Mouse (Mus musculus) embryonic facial prominence, embryonic 14.5 days (tissue): ENCODE measurements around the gene Chrm1. TPM values are rescaled to one million over a fixed set of nuclear protein-coding genes. Genes with fewer than 3 reads are reported as not detected.

Source experiments
- ATAC-seq: fragments of 200-750 bp; cut with Nextera tagmentation; 2 replicates; pipeline ENCODE4 v1.8.0; 2017; ENCODE audit warnings: low read depth, moderate number of reproducible peaks, moderate TSS enrichment
- DNase-seq: peaks from one replicate; pipeline ENCODE4 v3.0.0-alpha.2; 2015; ENCODE audit warnings: low spot score
- H3K27ac ChIP-seq: fragments of 300-500 bp; sonication (generic); replicated peaks from 2 replicates; pipeline ENCODE4 v1.5.1; 2014; ENCODE audit warnings: low read depth, mild to moderate bottlenecking, low read length, moderate library complexity
- H3K27me3 ChIP-seq: fragments of 300-500 bp; sonication (generic); replicated peaks from 2 replicates; pipeline ENCODE4 v1.6.1; 2014; ENCODE audit warnings: low read length; ENCODE audit not compliant: control insufficient read depth, insufficient read depth
- H3K36me3 ChIP-seq: fragments of 300-500 bp; sonication (generic); 2 replicates; pipeline ENCODE4 v1.6.1; 2014; ENCODE audit warnings: low read length, mixed read lengths; ENCODE audit not compliant: control insufficient read depth, insufficient read depth
- H3K4me1 ChIP-seq: fragments of 300-500 bp; sonication (generic); 2 replicates; pipeline ENCODE4 v1.6.1; 2014; ENCODE audit warnings: antibody characterized with exemption, low read length; ENCODE audit not compliant: control insufficient read depth, insufficient read depth
- H3K4me2 ChIP-seq: fragments of 300-500 bp; sonication (generic); 2 replicates; pipeline ENCODE4 v1.6.1; 2014; ENCODE audit warnings: low read depth, mild to moderate bottlenecking, low read length, moderate library complexity, mixed read lengths
- H3K4me3 ChIP-seq: fragments of 300-500 bp; sonication (generic); 2 replicates; pipeline ENCODE4 v1.5.1; 2014; ENCODE audit warnings: low read depth, mild to moderate bottlenecking, low read length
- H3K9ac ChIP-seq: fragments of 300-500 bp; sonication (generic); 2 replicates; pipeline ENCODE4 v1.6.1; 2014; ENCODE audit warnings: low read depth, mild to moderate bottlenecking, low read length, moderate library complexity, mixed read lengths
- H3K9me3 ChIP-seq: fragments of 300-500 bp; sonication (generic); 2 replicates; pipeline ENCODE4 v1.6.1; 2016; ENCODE audit warnings: low read length; ENCODE audit not compliant: control insufficient read depth
- WGBS: fragments of 180-500 bp; shearing (Covaris S2); extraction: QIAGEN DNeasy Blood & Tissue Kit; methylation state at CpG from one replicate; pipeline ENCODE4 v1.1.7; 2014; 5-methylcytosine and 5-hydroxymethylcytosine counted together
- polyA plus RNA-seq: library from polyadenylated mRNA; unstranded; fragments of >200 nt; fragmentation: Nextera tagmentation; extraction: Ambion mirVana; gene quantifications from 2 replicates; pipeline ENCODE4 v1.2.1, GENCODE M21; 2014

Gene Chrm1
- polyA plus RNA-seq, 1 experiment from 2014 or later = 0.35 TPM

DNA sequence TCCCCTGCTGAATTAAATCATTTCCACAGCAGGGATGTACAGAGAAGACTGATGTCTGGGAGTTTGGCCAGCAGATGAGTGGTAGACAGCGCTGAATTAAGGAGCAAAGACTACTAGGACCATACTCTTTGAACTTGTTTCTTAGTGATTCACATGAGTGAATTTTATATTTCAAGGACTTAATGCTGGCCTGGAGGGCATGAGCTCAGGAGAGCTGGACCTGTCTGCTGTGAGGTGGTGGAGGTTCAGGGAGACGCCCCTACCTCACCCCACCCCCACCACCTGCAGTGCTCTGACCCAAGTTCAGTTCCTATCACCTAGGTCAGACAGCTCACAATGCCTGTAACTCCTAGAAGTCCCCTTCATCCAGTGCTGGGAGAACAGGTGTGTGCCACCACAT, 17.2 kb upstream of the Chrm1 start:
- H3K9ac ChIP-seq = no peak overlapping the region
- DNase-seq = no peak
- no peaks in the 10 kb centered on the region for H3K36me3 ChIP-seq
- no peak for ATAC-seq
- WGBS = 64% methylated on average over 2 of the region's 2 CpGs
- no peak overlapping the region for H3K4me2 ChIP-seq
- H3K27ac ChIP-seq = no peak overlapping the region
- peaks cover 6% of the 10 kb centered on the region; the same call in 1 of the 2 replicates for H3K4me1 ChIP-seq
- no peaks in the 10 kb centered on the region for H3K27me3 ChIP-seq
- H3K9me3 ChIP-seq = no peaks in the 10 kb centered on the region
- H3K4me3 ChIP-seq = no peak overlapping the region

DNA sequence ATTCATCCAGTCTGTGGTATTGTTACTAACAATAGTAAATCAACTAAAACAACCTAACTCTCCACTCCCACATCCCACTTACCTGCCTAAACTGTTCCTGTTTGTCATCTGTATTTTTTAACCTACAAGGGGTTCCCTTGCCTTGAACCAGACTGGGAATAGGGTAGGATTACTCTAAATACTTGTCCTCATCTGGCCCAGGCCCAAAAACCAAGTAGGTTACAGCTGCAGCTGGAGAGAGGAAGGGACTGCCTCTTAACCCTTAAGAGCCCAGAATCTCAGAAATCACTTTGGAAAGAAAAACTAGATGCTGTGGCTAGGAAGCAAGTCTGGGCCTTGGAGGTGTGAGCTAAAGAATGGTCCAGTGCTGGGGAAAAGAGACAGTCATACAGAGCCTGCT, 7.8 kb upstream of the Chrm1 start:
- no peak for DNase-seq
- ATAC-seq = no peak

GRCm38 (mm10) chr19:8656341-8656740, 7.2 kb upstream of the Chrm1 start:
- no peak overlapping the region for H3K4me3 ChIP-seq
- ATAC-seq (no peak), DNase-seq (no peak)
- 0 out of 2 replicates have a peak, but pooled peaks cover 4% of the 10 kb centered on the region for H3K4me1 ChIP-seq
- no peak overlapping the region for H3K4me2 ChIP-seq
- 76% methylated on average over 4 of the region's 4 CpGs for WGBS
- no peak overlapping the region for H3K27ac ChIP-seq
- no peaks in the 10 kb centered on the region for H3K27me3 ChIP-seq
- H3K9me3 ChIP-seq = no peaks in the 10 kb centered on the region
- H3K9ac ChIP-seq = no peak overlapping the region
- no peaks in the 10 kb centered on the region for H3K36me3 ChIP-seq

More for the DNA sequence above, 7.8 kb upstream of the Chrm1 start:
- H3K9me3 ChIP-seq = no peaks in the 10 kb centered on the region
- no peak overlapping the region for H3K9ac ChIP-seq
- H3K27ac ChIP-seq = no peak overlapping the region
- no peak overlapping the region for H3K4me2 ChIP-seq
- H3K36me3 ChIP-seq = no peaks in the 10 kb centered on the region
- no peaks in the 10 kb centered on the region for H3K27me3 ChIP-seq
- no peak overlapping the region for H3K4me3 ChIP-seq
- H3K4me1 ChIP-seq = 0 out of 2 replicates have a peak, but pooled peaks cover 4% of the 10 kb centered on the region

GRCm38 (mm10) chr19:8661821-8662307, 1.7 kb upstream of the Chrm1 start:
- peaks cover 9% of the 10 kb centered on the region for H3K4me1 ChIP-seq
- H3K4me2 ChIP-seq = peak overlapping the region; percentile 95
- no peaks in the 10 kb centered on the region for H3K36me3 ChIP-seq
- ATAC-seq (peak; percentile 45; the same call in 1 of the 2 replicates), DNase-seq (peak; percentile 52)
- H3K27ac ChIP-seq = no peak overlapping the region
- H3K4me3 ChIP-seq = peak overlapping the region; percentile 46
- H3K27me3 ChIP-seq = no peaks in the 10 kb centered on the region
- WGBS = under 1% methylated on average over 32 of the region's 35 CpGs
- peak overlapping the region; percentile 65 for H3K9ac ChIP-seq
- no peaks in the 10 kb centered on the region for H3K9me3 ChIP-seq

DNA sequence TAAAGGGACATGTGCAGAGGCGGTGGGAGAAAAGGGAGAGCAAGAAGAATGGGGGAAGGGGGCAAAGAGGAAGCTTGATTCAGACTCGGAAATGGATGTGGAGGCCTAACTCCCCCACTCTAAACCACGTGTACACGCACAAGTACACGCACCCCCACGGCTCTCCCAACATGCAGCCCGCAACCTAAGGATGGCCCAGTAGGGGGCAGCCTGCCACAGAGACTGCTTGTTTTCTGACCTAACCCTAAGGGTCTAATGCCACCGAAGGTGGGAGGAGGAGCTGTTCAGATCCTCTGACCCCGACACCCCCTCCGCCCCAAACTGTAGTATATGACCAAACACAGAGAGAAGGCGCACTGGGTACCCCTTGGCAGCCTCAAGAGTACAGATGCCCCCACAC, 1.3 kb upstream of the Chrm1 start:
- WGBS = 3% methylated on average over 11 of the region's 11 CpGs
- H3K4me1 ChIP-seq = peaks cover 9% of the 10 kb centered on the region
- ATAC-seq = no peak
- peak overlapping the region; percentile 46 for H3K4me3 ChIP-seq
- no peaks in the 10 kb centered on the region for H3K27me3 ChIP-seq
- H3K9ac ChIP-seq = peak overlapping the region; percentile 65
- peak overlapping the region; percentile 95 for H3K4me2 ChIP-seq
- no peaks in the 10 kb centered on the region for H3K36me3 ChIP-seq
- no peak overlapping the region for H3K27ac ChIP-seq
- H3K9me3 ChIP-seq = no peaks in the 10 kb centered on the region
- DNase-seq = peak; percentile 63

- peak overlapping the region; percentile 37 for H3K9ac ChIP-seq
- ATAC-seq = 0 out of 2 replicates have a peak, but pooled peaks have one; percentile 19
- WGBS = 26% methylated on average over 9 of the region's 10 CpGs
- H3K27me3 ChIP-seq = no peaks in the 10 kb centered on the region
- DNase-seq = no peak
- H3K27ac ChIP-seq = no peak overlapping the region
- peak overlapping the region; percentile 20 for H3K4me3 ChIP-seq
- peak overlapping the region; percentile 43 for H3K4me2 ChIP-seq
- H3K9me3 ChIP-seq = no peaks in the 10 kb centered on the region
- no peaks in the 10 kb centered on the region for H3K36me3 ChIP-seq
- H3K4me1 ChIP-seq = peaks cover 9% of the 10 kb centered on the region
These were observed 377 bp downstream of the Chrm1 start for GRCm38 (mm10) chr19:8663911-8664421.

DNA sequence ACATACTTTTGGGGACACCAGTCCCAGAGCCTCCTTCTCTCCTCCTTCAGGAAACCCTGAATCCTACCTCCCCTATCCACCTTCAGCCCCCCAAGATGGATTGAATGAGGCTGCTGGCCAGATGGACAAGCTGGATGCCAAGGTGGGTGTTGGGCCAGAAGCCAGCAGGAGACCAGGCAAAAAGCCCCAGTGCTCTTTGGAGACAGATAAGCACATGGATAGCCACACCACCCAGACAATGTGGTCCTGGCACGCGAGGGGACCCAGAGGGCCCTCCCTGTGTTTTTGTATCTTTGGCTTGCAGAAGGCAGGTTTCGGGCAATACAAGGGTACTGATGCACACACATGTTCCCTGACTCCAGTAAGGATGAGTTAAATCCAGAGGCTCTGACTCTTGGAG, 1.3 kb downstream of the Chrm1 start:
- H3K9me3 ChIP-seq = no peaks in the 10 kb centered on the region
- no peak overlapping the region for H3K9ac ChIP-seq
- H3K27me3 ChIP-seq = no peaks in the 10 kb centered on the region
- no peak overlapping the region for H3K4me2 ChIP-seq
- DNase-seq (no peak), ATAC-seq (no peak)
- no peaks in the 10 kb centered on the region for H3K36me3 ChIP-seq
- 89% methylated on average over 3 of the region's 3 CpGs for WGBS
- no peak overlapping the region for H3K4me3 ChIP-seq
- H3K27ac ChIP-seq = no peak overlapping the region
- peaks cover 9% of the 10 kb centered on the region for H3K4me1 ChIP-seq

- H3K9ac ChIP-seq = no peak overlapping the region
- no peak overlapping the region for H3K4me3 ChIP-seq
- H3K4me1 ChIP-seq = peaks cover 9% of the 10 kb centered on the region
- no peaks in the 10 kb centered on the region for H3K27me3 ChIP-seq
- H3K36me3 ChIP-seq = no peaks in the 10 kb centered on the region
- no peak for DNase-seq
- no peak for ATAC-seq
- WGBS = 68% methylated on average over 5 of the region's 5 CpGs
- no peaks in the 10 kb centered on the region for H3K9me3 ChIP-seq
- no peak overlapping the region for H3K4me2 ChIP-seq
- no peak overlapping the region for H3K27ac ChIP-seq
These were observed 2.2 kb downstream of the Chrm1 start for GRCm38 (mm10) chr19:8665746-8666145.

- 89% methylated on average over 3 of the region's 3 CpGs for WGBS
- no peak overlapping the region for H3K9ac ChIP-seq
- H3K4me2 ChIP-seq = no peak overlapping the region
- H3K9me3 ChIP-seq = no peaks in the 10 kb centered on the region
- H3K4me3 ChIP-seq = no peak overlapping the region
- H3K27me3 ChIP-seq = no peaks in the 10 kb centered on the region
- H3K27ac ChIP-seq = no peak overlapping the region
- H3K36me3 ChIP-seq = no peaks in the 10 kb centered on the region
- ATAC-seq (no peak), DNase-seq (no peak)
- H3K4me1 ChIP-seq = no peaks in the 10 kb centered on the region
These were observed 9.3 kb downstream of the Chrm1 start for GRCm38 (mm10) chr19:8672859-8673258.
